Mouse (Mus musculus) adrenal gland (tissue): ENCODE results near the gene Traf3ip3.

Source experiments
- intact Hi-C: fragments of 180-260 bp; cut with DNase I; formaldehyde crosslinking; loops from one replicate; pipeline ENCODE4 v1.15.1; 2025
- long read RNA-seq, 2 experiments: library from polyadenylated mRNA; unstranded; transcript quantifications; one replicate each; pipeline ENCODE4 v2.0.0; 2020; ENCODE audit warnings: borderline replicate concordance in 1 of 2; ENCODE audit not compliant: insufficient replicate concordance in 1 of 2

Traf3ip3 gene
- long read RNA-seq, experiment 1: 0 reads
- long read RNA-seq, experiment 2: 0 reads

DNA sequence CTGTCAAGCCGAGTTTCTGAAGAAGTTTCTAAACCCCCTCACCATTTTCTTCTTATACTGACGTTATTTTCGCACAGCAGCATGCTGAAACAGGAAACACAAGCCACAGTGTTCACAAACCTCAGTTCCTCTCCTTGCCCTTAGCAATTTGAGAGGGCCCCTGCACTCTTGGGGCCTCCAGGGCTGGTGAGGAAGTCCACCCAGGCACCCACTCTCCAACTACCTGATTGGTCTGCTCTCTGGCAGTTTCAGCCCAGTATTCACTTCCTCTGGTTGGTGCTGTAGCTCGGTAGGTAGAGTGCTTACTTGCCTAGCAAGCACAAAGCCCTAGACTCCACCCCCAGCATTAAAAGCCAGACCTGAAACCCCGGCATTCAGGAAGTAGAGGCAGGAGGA, at the start of gene Traf3ip3:
TSS of gene Traf3ip3 (minus strand) at position 321 of the 396 bp plus-strand sequence.
- intact Hi-C loops: no loop called here

DNA sequence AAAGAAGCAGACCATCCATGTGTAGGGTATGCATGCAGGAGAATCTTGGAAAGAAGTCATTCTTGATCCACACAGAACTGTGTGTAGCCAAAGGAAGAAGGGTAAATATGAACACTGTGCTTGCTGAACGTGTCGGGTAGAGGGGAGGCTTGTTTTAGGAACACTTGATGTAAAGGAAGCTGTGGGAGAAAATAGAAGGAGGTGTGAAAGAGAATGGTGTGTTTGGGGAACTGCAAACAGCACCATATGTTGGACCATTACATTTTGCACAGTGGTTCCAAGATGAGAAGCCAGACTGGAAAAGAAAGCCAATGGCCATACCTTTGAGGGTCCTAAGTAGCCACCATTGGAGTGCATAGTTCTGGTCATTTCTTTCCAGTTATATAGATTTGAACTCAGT, 48.5 kb upstream of the Traf3ip3 start:
- intact Hi-C loops: loop anchor here (5.0 kb wide), 1 partner anchor 132 kb away; no protein-coding TSS in a partner anchor

DNA sequence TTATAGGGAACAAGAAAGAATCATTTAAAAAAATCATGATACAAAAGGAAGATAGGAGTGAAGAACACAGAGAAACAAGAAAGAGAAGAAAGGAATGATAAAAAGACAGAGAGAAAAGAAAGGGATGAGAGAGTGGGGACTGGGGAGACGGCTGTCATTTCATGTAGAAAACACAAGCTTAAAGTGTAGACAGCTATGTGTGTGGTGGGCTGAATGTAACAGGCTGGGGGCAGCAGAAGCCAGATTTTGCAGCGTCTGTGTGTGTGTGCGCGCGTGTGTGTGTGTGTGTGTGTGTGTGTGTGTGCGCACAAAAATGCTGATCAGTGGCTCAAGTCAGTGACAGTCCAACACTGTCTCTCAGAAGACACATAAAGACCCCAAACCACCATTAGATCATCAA, 42.7 kb upstream of the Traf3ip3 start:
- intact Hi-C loops: no loop called here

GRCm38 (mm10) chr1:193243571-193244193, 42.2 kb upstream of the Traf3ip3 start:
- intact Hi-C loops: no loop called here

DNA sequence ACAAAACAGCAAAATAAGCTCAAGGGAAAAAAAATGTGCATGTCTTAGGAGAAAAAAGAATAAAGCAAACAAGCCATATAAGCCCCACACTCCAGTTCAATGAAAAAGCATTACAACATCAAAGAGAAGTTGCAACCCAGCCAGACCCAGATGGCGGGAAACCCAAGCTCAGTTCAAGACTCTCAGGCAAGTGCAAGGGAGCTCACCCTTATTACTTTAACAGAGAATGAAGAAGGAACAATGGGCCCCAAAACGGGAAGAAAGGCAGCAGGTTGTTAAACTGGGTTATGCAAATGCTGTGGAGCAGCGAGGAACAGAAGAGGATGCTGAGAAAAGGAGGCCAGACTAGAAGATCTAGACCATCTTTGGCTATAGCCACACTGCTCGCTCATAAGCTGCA, 41.4 kb upstream of the Traf3ip3 start:
- intact Hi-C loops: no loop called here

DNA sequence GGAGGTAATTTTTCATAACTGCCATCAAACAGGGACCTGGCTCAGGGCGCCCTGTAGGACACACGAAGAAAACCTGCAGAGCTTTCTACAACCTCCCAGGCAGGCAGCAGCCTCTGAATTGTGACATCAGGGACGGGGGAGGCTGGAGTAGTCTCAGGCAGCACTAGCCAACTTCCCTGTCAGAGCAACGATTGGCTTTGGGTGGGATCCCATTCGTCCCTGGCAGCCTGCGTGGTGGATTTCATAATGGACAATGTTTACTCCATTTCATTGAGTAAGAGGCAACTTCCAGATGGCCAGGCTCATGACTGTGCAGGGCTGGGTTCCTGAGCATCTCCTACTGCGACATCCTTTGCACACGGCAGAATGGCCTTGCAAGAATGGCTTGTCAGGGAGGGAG, 40.7 kb upstream of the Traf3ip3 start:
- intact Hi-C loops: no loop called here

GRCm38 (mm10) chr1:193241436-193241835, 39.9 kb upstream of the Traf3ip3 start:
- intact Hi-C loops: no loop called here

DNA sequence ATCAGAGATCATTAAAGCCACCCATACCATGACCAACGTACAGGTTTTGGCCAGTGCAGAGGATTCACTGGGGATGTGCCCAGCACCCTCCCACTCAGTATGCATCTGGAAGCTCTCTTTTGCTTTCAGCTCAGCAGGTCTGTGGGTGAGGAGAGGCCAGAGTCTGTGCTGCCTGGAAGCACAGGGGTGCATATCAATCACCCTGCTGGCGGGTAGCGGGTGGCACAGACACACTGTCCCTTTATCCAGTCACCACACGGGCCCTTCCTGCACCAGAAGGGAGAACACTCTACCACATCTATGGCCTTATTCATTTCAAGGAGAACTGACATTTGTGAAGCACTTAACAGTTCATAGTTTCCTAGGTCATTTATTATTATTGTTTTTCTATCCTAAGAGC, 36.9 kb upstream of the Traf3ip3 start:
- intact Hi-C loops: no loop called here

GRCm38 (mm10) chr1:193234930-193235329, 33.4 kb upstream of the Traf3ip3 start:
- intact Hi-C loops: no loop called here

GRCm38 (mm10) chr1:193234130-193234645, 32.7 kb upstream of the Traf3ip3 start:
- intact Hi-C loops: no loop called here

DNA sequence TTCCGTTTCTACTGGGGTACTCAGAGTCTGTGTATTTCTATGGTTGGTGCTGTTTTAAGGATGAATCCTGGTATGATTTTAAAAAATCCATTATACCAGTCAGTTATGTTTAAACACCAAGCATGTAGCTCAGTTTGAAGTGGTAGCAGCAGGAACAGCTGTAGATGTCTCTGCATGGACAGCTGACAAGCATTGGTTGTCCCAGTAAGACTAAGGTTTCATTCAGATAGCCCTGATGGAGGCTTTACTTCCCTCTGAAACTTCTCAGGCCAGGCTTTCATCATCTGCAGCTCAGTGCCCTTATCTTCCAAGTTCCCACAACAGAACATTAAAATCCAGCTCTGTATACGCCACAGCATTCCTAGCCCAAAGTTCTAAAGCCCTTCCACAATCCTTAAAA, 31.2 kb upstream of the Traf3ip3 start:
- intact Hi-C loops: no loop called here

GRCm38 (mm10) chr1:193230935-193231334, 29.4 kb upstream of the Traf3ip3 start:
- intact Hi-C loops: no loop called here

DNA sequence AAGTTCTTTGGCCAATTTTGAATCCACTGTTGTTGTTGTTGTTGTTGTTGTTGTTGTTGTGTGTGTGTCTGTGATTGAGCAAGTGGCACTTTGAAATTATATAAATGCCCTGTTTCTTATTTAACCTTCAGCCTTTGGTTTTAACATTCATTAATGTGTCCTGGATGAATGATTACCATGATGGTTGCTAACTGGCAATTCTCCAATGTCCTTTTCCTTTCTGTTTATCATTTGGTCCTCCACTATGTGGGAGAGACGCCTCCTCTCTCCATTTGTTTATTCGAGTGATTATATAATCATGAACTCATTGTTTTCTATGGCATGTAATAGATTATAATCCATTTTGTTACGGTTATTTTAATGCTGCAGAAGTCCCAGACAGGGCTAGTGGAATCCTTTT, 29.0 kb upstream of the Traf3ip3 start:
- intact Hi-C loops: no loop called here

DNA sequence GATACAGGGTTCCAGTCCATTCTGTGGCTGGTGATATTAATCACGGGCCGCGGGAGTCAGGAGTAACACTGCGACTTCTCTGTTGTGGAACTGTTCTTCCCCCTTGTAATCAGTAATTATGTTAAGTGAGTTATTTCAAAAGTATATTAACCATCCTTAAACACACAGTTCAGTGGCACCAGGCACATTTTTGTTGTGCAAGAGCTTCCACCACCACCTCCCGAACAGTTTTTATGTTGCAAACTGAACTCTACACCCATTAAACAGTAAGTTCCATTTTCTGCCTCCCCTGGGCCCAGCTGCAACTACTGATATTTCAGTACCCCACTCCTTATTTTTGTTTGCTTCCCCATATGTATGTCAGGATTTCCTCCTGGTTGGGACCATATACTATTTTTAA, 28.1 kb upstream of the Traf3ip3 start:
- intact Hi-C loops: no loop called here

DNA sequence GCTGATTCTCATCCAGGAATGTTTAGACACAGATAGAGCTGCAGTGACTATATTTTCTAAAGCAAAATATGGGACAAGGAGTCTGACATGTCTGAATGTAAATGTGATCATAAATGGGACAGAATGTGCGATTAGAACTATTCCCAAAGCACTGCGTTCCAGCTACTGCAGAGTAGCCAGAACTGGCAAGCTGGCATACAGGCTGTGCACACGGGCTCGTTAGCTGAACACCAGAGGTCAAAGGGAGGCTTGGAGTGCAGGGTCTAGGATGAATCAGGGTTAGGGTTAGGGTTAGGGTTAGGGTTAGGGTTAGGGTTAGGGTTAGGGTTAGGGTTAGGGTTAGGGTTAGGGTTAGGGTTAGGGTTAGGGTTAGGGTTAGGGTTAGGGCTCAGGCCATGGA, 26.0 kb upstream of the Traf3ip3 start:
- intact Hi-C loops: no loop called here

DNA sequence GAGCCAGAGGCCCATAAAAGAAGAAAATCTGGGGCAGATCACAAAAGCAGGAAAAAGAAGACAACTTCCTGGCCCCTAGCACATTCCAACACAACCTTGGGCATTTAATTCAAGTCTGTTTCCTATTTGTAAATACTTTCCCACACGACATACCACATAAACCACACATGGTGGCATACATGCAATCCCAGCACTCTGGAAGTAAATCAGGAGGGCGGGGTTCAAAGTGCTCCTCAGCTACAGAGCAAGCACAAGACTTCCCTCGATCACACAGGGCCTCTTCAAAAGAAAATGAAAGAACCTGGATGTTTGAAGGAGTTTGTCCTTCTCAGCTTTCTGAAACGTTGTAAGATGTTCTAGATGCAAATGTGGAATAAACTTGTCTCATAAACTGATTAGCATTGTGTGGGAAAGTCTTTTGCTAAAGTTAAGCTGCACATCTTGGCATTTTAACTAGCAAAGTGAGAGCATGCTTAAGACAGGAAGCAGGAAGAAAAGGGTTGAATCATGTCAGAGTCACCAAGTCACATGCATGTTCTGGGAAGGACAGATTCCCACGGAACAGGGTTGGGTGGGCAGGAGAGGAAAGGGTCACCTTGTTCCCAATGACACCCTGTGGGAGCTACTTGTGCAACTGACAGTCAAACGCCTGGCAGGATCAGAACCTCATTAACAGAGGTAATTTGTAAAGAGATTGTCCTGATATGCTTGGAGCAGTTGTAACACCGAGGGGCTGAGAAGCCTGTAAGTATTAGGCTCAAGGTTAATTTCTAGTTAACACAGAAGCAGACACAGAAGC, 25.4 kb upstream of the Traf3ip3 start:
- intact Hi-C loops: no loop called here

DNA sequence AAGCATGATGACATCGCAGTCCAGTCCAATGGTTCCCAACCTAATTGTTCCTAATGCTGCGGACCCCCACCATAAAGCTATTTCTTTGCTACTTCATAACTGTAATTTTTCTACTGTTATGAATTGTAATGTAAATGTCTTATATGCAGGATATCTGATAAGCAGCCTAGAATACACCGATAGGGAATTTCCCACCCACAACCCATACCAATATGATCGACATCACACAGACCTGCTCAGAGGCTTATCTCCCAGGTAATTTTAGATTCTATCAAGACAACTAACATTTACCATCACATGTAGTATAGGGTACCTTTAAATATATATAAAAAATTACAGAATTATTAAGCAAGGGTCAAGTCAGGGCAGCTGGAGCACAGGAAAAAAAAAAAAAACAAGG, 24.6 kb upstream of the Traf3ip3 start:
- intact Hi-C loops: no loop called here

GRCm38 (mm10) chr1:193225531-193225930, 24.0 kb upstream of the Traf3ip3 start:
- intact Hi-C loops: no loop called here

DNA sequence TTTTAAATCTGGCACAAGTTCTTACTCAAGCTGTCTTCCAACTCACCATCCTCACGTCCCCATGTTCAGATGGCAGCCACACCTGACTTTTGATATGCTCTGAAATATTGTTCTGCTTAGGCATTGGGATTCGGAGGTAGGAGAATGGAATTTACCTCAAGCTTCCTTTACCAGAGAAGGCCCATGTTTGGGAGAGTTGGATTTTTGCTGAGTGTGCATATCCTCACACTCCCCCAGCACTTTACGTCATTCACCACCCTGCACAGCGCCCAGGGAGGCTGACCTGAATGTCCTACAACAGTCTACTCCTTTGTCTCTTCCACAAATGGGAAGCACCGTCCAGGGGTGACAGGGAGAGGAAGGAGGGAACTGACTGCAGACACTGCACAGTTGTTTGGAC, 18.9 kb upstream of the Traf3ip3 start:
- intact Hi-C loops: no loop called here

DNA sequence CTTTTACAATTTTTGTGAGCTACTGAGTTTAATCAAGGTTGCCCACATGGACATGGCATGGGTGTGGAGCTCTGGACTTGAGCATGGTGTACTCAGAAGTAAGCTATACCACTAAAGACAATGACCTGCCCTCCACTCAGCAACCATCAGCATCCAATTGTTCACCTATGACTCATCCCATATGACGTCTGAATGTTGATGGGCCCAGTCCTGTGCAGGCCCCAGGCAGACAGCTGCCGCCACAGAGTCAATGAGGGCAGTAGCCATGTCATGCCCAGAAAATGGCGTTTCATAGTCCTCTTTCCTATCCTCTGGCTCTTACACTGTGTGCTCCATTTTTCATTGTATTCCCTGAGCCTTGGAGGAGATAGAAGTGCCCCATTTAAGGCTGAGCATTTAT, 14.5 kb upstream of the Traf3ip3 start:
- intact Hi-C loops: no loop called here

GRCm38 (mm10) chr1:193214053-193214452, 12.6 kb upstream of the Traf3ip3 start:
- intact Hi-C loops: no loop called here

- intact Hi-C loops: no loop called here
Observed at GRCm38 (mm10) chr1:193211371-193211770, 9.9 kb upstream of the Traf3ip3 start.

GRCm38 (mm10) chr1:193208178-193208577, 6.7 kb upstream of the Traf3ip3 start:
- intact Hi-C loops: loop anchor here (5.0 kb wide), 1 partner anchor 169 kb away; no protein-coding TSS in a partner anchor
